Mouse (Mus musculus) thymus, adult 2 months (tissue): ENCODE measurements at regions not wholly inside any gene's neighbourhood (a gene's known extent, or its start where the extent isn't known, plus 50 kb on each side); places are given as distances from the start of the nearest gene placed in this dataset.

Experiments used
- DNase-seq: peaks from one replicate; pipeline ENCODE4 v3.0.0; 2021
- H3K27ac ChIP-seq: fragments of 200-500 bp; 2 replicates; pipeline ENCODE4 v1.5.1; 2012; ENCODE audit warnings: low read length, control low read depth; ENCODE audit not compliant: control insufficient read depth, insufficient read depth
- H3K27me3 ChIP-seq: fragments of 200-500 bp; 2 replicates; pipeline ENCODE4 v1.6.1; 2012; ENCODE audit warnings: mild to moderate bottlenecking, low read length, moderate library complexity, mixed read lengths; ENCODE audit not compliant: control insufficient read depth, insufficient read depth
- H3K36me3 ChIP-seq: fragments of 200-500 bp; 2 replicates; pipeline ENCODE4 v1.6.1; 2012; ENCODE audit warnings: mild to moderate bottlenecking, low read length, moderate library complexity; ENCODE audit not compliant: control insufficient read depth, insufficient read depth
- H3K4me1 ChIP-seq: fragments of 200-500 bp; replicated peaks from 2 replicates; pipeline ENCODE4 v1.6.1; 2012; ENCODE audit warnings: low read length; ENCODE audit not compliant: control insufficient read depth, insufficient read depth
- H3K4me3 ChIP-seq: fragments of 200-500 bp; 2 replicates; pipeline ENCODE4 v1.5.1; 2012; ENCODE audit warnings: mild to moderate bottlenecking, low read length, control low read depth, moderate library complexity; ENCODE audit not compliant: control insufficient read depth, insufficient read depth
- CTCF ChIP-seq: fragments of 200-500 bp; IDR thresholded peaks from 2 replicates; pipeline ENCODE4 v1.5.1; 2012; ENCODE audit warnings: mild to moderate bottlenecking, control low read depth, low read length, moderate library complexity, borderline replicate concordance; ENCODE audit not compliant: control insufficient read depth, poor library complexity, insufficient read depth; ENCODE audit errors: extremely low read depth
- POLR2A ChIP-seq: fragments of 200-500 bp; IDR thresholded peaks from 2 replicates; pipeline ENCODE4 v1.6.1; 2012; ENCODE audit warnings: mild to moderate bottlenecking, low read length, control low read depth, moderate library complexity; ENCODE audit not compliant: control insufficient read depth, poor library complexity, insufficient read depth; ENCODE audit errors: extremely low read depth
- WGBS: fragments of 180-500 bp; shearing (Covaris S2); methylation state at CpG from one replicate; pipeline ENCODE4 v1.1.7; 2018; 5-methylcytosine and 5-hydroxymethylcytosine counted together

GRCm38 (mm10) chr1:184298701-184299100 is 264.6 kb upstream of the 1700056E22Rik start:
- H3K4me3 ChIP-seq: no peak overlapping the region
- no peak overlapping the region for H3K27ac ChIP-seq
- 73% methylated on average over 1 of the region's 1 CpGs for WGBS
- H3K27me3 ChIP-seq: no peaks in the 10 kb centered on the region
- no peaks in the 10 kb centered on the region for H3K36me3 ChIP-seq
- no peak for TF ChIP-seq POLR2A
- no peak for TF ChIP-seq CTCF
- H3K4me1 ChIP-seq: no peaks in the 10 kb centered on the region
- no peak for DNase-seq

GRCm38 (mm10) chr1:184297001-184297740 is 263.1 kb upstream of the 1700056E22Rik start:
- WGBS: 90% methylated on average over 4 of the region's 4 CpGs
- H3K36me3 ChIP-seq: no peaks in the 10 kb centered on the region
- no peak for DNase-seq
- no peak overlapping the region for H3K27ac ChIP-seq
- TF ChIP-seq CTCF: no peak
- no peak for TF ChIP-seq POLR2A
- no peak overlapping the region for H3K4me3 ChIP-seq
- no peaks in the 10 kb centered on the region for H3K27me3 ChIP-seq
- no peaks in the 10 kb centered on the region for H3K4me1 ChIP-seq

DNA sequence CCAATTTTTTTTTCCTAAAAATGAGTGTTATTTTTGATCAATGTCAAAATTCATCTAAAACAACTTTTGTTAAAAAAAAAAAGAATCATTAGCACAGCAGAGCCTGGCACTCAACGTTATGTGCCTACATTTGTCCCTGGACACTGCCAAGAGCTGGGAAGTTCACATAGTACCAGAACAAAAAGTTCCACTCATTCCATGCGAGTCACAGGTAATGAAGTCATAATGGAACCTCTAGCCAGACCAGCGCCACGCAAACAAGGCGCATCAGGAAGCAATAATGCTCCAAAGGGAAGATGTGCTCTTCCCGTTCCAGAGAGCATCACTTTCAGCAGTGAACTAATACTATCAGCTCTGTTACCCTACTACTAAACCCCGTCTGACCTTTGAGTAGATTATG is 257.0 kb upstream of the 1700056E22Rik start:
- no peak overlapping the region for H3K4me3 ChIP-seq
- no peaks in the 10 kb centered on the region for H3K36me3 ChIP-seq
- TF ChIP-seq CTCF (no peak), POLR2A (no peak)
- no peaks in the 10 kb centered on the region for H3K4me1 ChIP-seq
- no peak for DNase-seq
- H3K27ac ChIP-seq: no peak overlapping the region
- H3K27me3 ChIP-seq: no peaks in the 10 kb centered on the region
- 96% methylated on average over 7 of the region's 7 CpGs for WGBS

DNA sequence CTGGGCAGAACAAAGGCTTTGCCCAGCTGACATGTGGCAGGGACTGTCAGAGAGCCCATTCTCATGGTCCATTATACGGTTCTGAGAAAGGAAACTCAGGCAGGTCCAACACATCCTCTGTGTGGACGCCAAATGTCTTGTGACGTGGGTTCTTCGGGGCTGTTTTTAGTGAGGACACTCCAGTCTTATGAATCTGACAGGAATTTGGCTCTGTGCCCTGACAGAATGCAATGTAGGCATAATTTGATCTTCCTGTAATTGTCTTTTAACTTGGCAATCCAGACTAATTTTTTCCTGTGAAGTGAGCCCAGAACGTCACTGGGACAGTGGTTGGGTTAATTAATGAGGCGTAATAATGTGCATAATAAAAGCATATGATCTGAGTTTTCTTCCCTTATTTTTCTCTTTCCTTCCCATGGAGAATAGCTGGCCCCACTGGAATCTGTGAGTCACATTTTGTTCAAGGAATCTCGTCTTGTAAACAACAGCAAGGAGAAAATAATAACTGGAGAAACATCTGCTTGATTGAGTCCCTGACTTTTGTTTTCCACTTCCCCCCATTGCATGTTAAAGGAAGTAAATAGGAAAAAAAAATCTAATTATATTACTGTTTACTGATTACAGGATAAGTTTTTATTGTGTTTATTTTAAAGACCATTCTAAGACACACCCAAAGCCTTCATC is 255.8 kb upstream of the 1700056E22Rik start:
- DNase-seq: no peak
- no peak overlapping the region for H3K27ac ChIP-seq
- H3K4me1 ChIP-seq: no peaks in the 10 kb centered on the region
- TF ChIP-seq CTCF (no peak), POLR2A (no peak)
- no peaks in the 10 kb centered on the region for H3K27me3 ChIP-seq
- H3K4me3 ChIP-seq: no peak overlapping the region
- no peaks in the 10 kb centered on the region for H3K36me3 ChIP-seq
- 66% methylated on average over 7 of the region's 7 CpGs for WGBS

GRCm38 (mm10) chr1:184281768-184282167 is 247.7 kb upstream of the 1700056E22Rik start:
- Histone ChIP-seq H3K27me3 (no peaks in the 10 kb centered on the region), H3K4me3 (no peak overlapping the region), H3K36me3 (no peaks in the 10 kb centered on the region), H3K4me1 (no peaks in the 10 kb centered on the region; the same call in 1 of the 2 replicates), H3K27ac (no peak overlapping the region)
- DNase-seq: no peak
- WGBS: 61% methylated on average over 5 of the region's 5 CpGs
- no peak for TF ChIP-seq POLR2A

DNA sequence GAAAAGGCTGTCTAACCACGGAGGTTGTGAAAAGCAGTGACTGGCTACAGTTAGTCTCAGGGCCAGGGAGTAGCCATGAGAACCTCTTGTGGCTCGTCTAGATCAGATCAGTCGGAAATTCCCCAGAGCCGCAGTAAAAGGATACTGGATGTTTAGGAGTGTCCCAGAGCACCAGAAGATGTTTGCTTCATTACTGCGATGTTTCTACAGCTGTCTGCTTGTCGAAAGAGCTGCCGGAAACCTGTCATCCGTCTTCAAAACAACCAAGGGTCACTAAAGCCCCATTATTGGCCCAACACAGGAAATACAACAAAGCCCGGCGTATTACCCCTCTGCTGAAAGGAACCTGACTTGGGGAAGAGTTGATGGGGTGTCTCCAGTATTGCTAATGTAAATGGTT is 245.2 kb upstream of the 1700056E22Rik start:
- no peak for TF ChIP-seq CTCF
- no peak for TF ChIP-seq POLR2A
- no peak overlapping the region for H3K4me3 ChIP-seq
- H3K27me3 ChIP-seq: no peaks in the 10 kb centered on the region
- WGBS: 75% methylated on average over 10 of the region's 10 CpGs
- no peaks in the 10 kb centered on the region; the same call in 1 of the 2 replicates for H3K4me1 ChIP-seq
- no peak for DNase-seq
- no peak overlapping the region for H3K27ac ChIP-seq
- H3K36me3 ChIP-seq: no peaks in the 10 kb centered on the region

GRCm38 (mm10) chr1:184277001-184277400 is 242.9 kb upstream of the 1700056E22Rik start:
- no peaks in the 10 kb centered on the region; the same call in 1 of the 2 replicates for H3K4me1 ChIP-seq
- no peak overlapping the region for H3K27ac ChIP-seq
- H3K27me3 ChIP-seq: no peaks in the 10 kb centered on the region
- TF ChIP-seq POLR2A (no peak), CTCF (no peak)
- H3K4me3 ChIP-seq: no peak overlapping the region
- DNase-seq: no peak
- 6% methylated on average over 2 of the region's 2 CpGs for WGBS
- no peaks in the 10 kb centered on the region for H3K36me3 ChIP-seq
